Mouse (Mus musculus) layer of hippocampus, postnatal 14 days (tissue): ENCODE data around the gene Lhfpl4. TPM values are rescaled to one million over a fixed set of nuclear protein-coding genes. Genes with fewer than 3 reads are reported as not detected.

Experiments used
- DNase-seq, 2 experiments: peaks; one replicate each; pipeline ENCODE4 v3.0.0; 2021 to 2022; ENCODE audit warnings: low spot score in 2 of 2, mixed read lengths in 1 of 2
- long read RNA-seq, 2 experiments: library from polyadenylated mRNA; stranded (forward); transcript quantifications; one replicate each; pipeline ENCODE4 v2.0.0; 2021
- total RNA-seq, 2 experiments: library from RNA; stranded (reverse); gene quantifications; 2 replicates each; pipeline ENCODE4 v1.2.3; 2021

Lhfpl4 gene
- 10 to 100 TPM; 86.6 to 91.8 TPM for total RNA-seq
- long read RNA-seq, experiment 1, full-length matches to known transcripts = 21 of 37 reads
- long read RNA-seq, experiment 1, partial matches to known transcripts = 1 of 37 reads
- long read RNA-seq, experiment 1, other reads (novel, unspliced or antisense) = 15 of 37 reads
- long read RNA-seq, experiment 2, full-length matches to known transcripts = 28 of 51 reads
- long read RNA-seq, experiment 2, partial matches to known transcripts = 2 of 51 reads
- long read RNA-seq, experiment 2, other reads (novel, unspliced or antisense) = 21 of 51 reads

- peak; percentile 60 to 64 for DNase-seq
These were observed at the start of gene Lhfpl4 for GRCm38 (mm10) chr6:113194841-113195595. TSS of gene Lhfpl4 (minus strand) at chr6:113195384.

- no peak for DNase-seq
These were observed 47.6 kb upstream of the Lhfpl4 start for GRCm38 (mm10) chr6:113242753-113243152.

- no peak for DNase-seq
These were observed 43.3 kb upstream of the Lhfpl4 start for GRCm38 (mm10) chr6:113238442-113238841.

- peak; percentile 98 for DNase-seq
These were observed 42.5 kb upstream of the Lhfpl4 start, which contains the start of gene Mtmr14 for GRCm38 (mm10) chr6:113237542-113238270. TSS of gene Mtmr14 (plus strand) at chr6:113237843.

- no peak for DNase-seq
These were observed 40.0 kb upstream of the Lhfpl4 start for GRCm38 (mm10) chr6:113235141-113235540.

- no peak for DNase-seq
These were observed 31.5 kb upstream of the Lhfpl4 start for GRCm38 (mm10) chr6:113226705-113227104.

- no peak for DNase-seq
These were observed 30.6 kb upstream of the Lhfpl4 start for GRCm38 (mm10) chr6:113225798-113226197.

GRCm38 (mm10) chr6:113216280-113216679, 21.1 kb upstream of the Lhfpl4 start:
- no peak for DNase-seq

GRCm38 (mm10) chr6:113195596-113195992, 410 bp upstream of the Lhfpl4 start:
- peak in 1 of 2 experiments; percentile 37 for DNase-seq

GRCm38 (mm10) chr6:113194517-113194840, 705 bp downstream of the Lhfpl4 start:
- DNase-seq = no peak

GRCm38 (mm10) chr6:113193765-113194460, 1.3 kb downstream of the Lhfpl4 start:
- DNase-seq = peak in 1 of 2 experiments; percentile 16

GRCm38 (mm10) chr6:113184866-113185525, 10.2 kb downstream of the Lhfpl4 start:
- DNase-seq = no peak

GRCm38 (mm10) chr6:113184163-113184562, 11.0 kb downstream of the Lhfpl4 start:
- DNase-seq = no peak

GRCm38 (mm10) chr6:113179195-113179733, 15.9 kb downstream of the Lhfpl4 start:
- no peak for DNase-seq

- peak; percentile 51 to 70 for DNase-seq
These were observed 16.6 kb downstream of the Lhfpl4 start for GRCm38 (mm10) chr6:113178286-113179194.

GRCm38 (mm10) chr6:113176613-113177012, 18.6 kb downstream of the Lhfpl4 start:
- no peak for DNase-seq

GRCm38 (mm10) chr6:113175469-113175868, 19.7 kb downstream of the Lhfpl4 start:
- no peak for DNase-seq

- DNase-seq = peak in 1 of 2 experiments; percentile 55
These were observed 22.6 kb downstream of the Lhfpl4 start for GRCm38 (mm10) chr6:113172568-113172967.

- no peak for DNase-seq
These were observed 23.2 kb downstream of the Lhfpl4 start for GRCm38 (mm10) chr6:113172011-113172410.
